Mouse (Mus musculus) ES-Bruce4 (cell line): Measurements from ENCODE around the gene Ppp2r5e.
A peak's percentile ranks its signal among the peaks of the same experiment; 100 is the strongest.

ENCODE experiments used
- CTCF ChIP-seq: IDR thresholded peaks from one replicate; pipeline ENCODE4 v1.8.1; 2011; ENCODE audit warnings: low read depth, low read length
- EP300 ChIP-seq: IDR thresholded peaks from 2 replicates; pipeline ENCODE4 v1.6.1; 2011; ENCODE audit warnings: low read depth, low read length; ENCODE audit not compliant: insufficient read depth

DNA sequence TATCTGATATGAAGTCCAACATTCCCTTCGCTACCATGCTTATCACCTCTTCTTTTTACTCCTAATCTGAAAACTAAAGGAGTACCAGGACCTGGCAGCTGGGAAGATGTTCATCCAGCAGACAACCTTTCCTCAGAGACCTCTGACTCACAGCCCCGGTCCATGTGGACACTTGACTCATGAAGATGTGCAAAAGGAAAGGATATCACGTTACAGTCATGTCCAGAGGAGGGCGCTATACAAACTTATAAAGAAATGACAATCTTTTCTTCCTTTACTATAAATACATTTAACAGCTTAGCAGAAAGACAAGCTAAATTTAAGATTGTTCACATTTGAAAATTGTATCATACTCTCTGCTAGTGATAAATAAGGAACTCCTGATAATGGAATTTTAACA is 143.0 kb downstream of the Ppp2r5e start:
- TF ChIP-seq EP300 = no peak
- peak; percentile 2 for TF ChIP-seq CTCF
